Mouse (Mus musculus): ENCODE data around the gene Olfr695. TPM values are rescaled to one million over a fixed set of nuclear protein-coding genes. Genes with fewer than 3 reads are reported as not detected.
"Not testable (repeated sequence)": the region's sequence is repeated elsewhere in the genome, so short reads cannot be mapped to it uniquely, and the experiment has no call there.

Olfr695 gene
- total RNA-seq (2021): not detected
- long read RNA-seq, experiment 1: 0 reads
- long read RNA-seq, experiment 2: 0 reads

GRCm38 (mm10) chr7:106716296-106716695 lies at the start of gene Olfr695:
Gene Olfr695 (minus strand): TSS chr7:106716396.
- intact Hi-C loops (cut with DNase I): no loop called here
- DNase-seq: no peak

- intact Hi-C loops (cut with DNase I); DNase-seq: not testable (repeated sequence)
These were observed 44.8 kb upstream of the Olfr695 start for GRCm38 (mm10) chr7:106761008-106761407.

DNA sequence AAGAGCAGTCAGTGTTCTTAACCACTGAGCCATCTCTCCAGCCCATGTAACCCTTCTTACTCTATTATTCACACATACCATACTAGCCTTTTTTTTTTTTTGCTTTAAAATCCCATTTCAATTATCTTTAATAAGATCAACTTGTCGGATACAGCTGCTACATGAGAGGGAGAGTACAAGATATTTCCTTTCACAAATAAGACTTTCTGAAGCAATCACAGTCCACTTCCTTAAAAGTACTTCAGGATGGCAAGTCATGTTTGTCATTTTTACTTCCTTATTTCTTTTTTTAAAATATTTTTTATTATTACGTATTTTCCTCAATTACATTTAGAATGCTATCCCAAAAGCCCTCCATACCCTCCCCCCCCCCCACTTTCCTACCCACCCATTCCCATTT lies 42.6 kb upstream of the Olfr695 start:
- DNase-seq: no peak
- intact Hi-C loops (cut with DNase I): no loop called here

- intact Hi-C loops (cut with DNase I): no loop called here
These were observed 39.1 kb upstream of the Olfr695 start, which contains the start of gene Olfr698 for GRCm38 (mm10) chr7:106755297-106755696. Gene Olfr698 (minus strand): TSS chr7:106755397.

GRCm38 (mm10) chr7:106745811-106746210 lies 29.6 kb upstream of the Olfr695 start:
- intact Hi-C loops (cut with DNase I): no loop called here
- DNase-seq: no peak

More at GRCm38 (mm10) chr7:106755297-106755696, 39.1 kb upstream of the Olfr695 start, which contains the start of gene Olfr698:
- no peak for DNase-seq

DNA sequence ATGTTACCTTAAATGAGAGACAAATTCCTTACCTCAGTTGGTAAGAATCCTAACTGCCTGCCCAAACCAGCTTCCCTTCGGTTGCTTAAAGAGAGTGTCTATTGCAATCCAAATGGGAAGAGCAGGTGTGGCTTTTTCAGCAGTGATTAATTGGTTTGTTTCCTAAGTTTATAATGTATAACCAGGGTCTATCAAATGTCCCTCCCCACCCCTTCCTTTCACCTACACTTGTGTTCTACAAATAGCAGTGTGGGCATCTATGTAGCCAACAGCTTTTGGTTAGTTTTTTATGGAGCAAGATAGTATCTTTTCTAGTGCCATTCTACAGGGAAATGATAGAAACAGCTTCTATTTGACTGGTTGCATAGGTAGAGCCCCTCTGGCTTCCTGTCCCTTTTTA lies 26.1 kb upstream of the Olfr695 start, which contains the start of gene Olfr697:
Gene Olfr697 (minus strand): TSS at position 101 of the 400 bp plus-strand sequence.
- no peak for DNase-seq
- intact Hi-C loops (cut with DNase I): no loop called here

- intact Hi-C loops (cut with DNase I): no loop called here
These were observed 20.8 kb upstream of the Olfr695 start for GRCm38 (mm10) chr7:106737028-106737427.

DNA sequence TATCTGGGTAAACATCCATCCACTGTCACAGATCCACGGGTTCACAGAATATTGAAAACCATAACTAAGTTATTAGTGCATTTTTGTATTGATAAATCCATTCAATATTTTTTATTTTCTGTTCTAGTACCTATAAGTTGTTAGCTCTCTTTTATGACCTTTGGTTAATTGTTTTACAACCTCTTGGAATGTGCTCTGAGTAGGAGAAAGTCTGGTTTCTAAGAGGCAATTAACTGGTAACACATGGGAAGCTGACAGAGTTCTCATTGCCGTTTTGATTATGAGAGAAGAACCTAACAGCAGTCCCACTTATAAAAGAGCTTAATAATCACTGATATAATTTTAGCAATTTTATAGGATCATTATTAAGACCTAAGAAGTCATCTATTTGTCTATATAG lies 17.5 kb upstream of the Olfr695 start:
- intact Hi-C loops (cut with DNase I): no loop called here
- DNase-seq: no peak

More at GRCm38 (mm10) chr7:106737028-106737427, 20.8 kb upstream of the Olfr695 start:
- no peak for DNase-seq

- DNase-seq; intact Hi-C loops (cut with DNase I): not testable (repeated sequence)
These were observed 9.5 kb upstream of the Olfr695 start for GRCm38 (mm10) chr7:106725654-106726053.

GRCm38 (mm10) chr7:106711463-106711862 lies 4.7 kb downstream of the Olfr695 start:
- no peak for DNase-seq
- intact Hi-C loops (cut with DNase I): no loop called here

DNA sequence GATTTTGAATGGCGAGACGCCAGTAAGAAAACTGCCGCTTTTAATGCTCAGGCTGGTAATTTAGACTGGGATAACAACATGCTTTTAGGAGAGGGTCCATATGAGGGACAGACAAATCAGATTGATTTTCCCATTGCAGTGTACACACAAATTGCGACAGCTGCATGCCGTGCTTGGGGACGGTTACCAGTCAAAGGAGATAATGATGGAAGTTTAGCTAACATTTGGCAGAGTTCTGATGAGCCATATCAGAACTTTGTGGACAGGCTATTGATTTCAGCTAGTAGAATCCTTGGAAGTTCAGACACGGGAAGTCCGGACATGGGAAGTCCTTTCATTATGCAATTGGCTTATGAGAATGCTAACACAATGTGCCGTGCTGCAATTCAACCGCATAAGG lies 8.5 kb downstream of the Olfr695 start:
- DNase-seq; intact Hi-C loops (cut with DNase I): not testable (repeated sequence)

- DNase-seq: no peak
- intact Hi-C loops (cut with DNase I): no loop called here
These were observed 19.3 kb downstream of the Olfr695 start for GRCm38 (mm10) chr7:106696891-106697290.

DNA sequence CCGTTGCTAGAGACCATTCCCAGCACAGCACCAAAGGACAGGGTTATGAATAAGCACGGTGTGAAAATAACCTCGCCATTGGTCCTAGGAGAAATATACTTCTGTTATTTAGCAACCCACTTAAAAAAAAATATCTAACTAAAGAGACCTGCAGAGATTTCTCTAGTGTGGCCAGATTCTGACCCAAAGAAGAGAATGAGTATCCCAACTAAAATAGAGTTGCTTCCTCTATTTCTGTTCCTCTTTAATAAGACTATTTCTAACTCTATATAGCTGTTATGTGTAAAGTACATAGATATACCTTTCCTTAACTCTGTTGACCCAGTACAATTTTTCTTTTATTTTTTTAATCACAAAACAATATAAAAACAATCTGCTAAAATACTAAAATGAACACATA lies 23.2 kb downstream of the Olfr695 start:
- no peak for DNase-seq
- intact Hi-C loops (cut with DNase I): no loop called here

DNA sequence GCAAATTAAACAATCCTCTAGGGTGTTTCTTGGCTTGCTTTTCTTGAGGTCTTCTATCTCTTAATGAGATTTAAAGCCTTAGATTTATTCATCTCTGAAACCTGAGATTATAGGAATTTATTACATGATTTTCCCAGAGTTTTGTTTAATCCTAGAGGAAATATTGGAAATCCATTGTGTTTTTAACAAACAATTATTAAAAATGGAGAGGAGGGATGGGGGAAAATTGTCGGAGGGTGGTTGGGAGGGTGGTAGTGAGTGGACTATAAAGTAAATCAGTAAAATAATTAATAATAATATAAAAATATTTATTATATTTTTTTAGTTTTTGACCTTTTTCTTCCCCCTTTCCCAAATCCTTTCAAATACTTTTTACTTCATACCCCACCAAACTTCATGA lies 24.5 kb downstream of the Olfr695 start, which contains the start of gene Olfr694:
Gene Olfr694 (minus strand): TSS at position 101 of the 400 bp plus-strand sequence.
- DNase-seq: no peak
- intact Hi-C loops (cut with DNase I): no loop called here

- intact Hi-C loops (cut with DNase I): no loop called here
- no peak for DNase-seq
These were observed 30.8 kb downstream of the Olfr695 start for GRCm38 (mm10) chr7:106685382-106685781.

DNA sequence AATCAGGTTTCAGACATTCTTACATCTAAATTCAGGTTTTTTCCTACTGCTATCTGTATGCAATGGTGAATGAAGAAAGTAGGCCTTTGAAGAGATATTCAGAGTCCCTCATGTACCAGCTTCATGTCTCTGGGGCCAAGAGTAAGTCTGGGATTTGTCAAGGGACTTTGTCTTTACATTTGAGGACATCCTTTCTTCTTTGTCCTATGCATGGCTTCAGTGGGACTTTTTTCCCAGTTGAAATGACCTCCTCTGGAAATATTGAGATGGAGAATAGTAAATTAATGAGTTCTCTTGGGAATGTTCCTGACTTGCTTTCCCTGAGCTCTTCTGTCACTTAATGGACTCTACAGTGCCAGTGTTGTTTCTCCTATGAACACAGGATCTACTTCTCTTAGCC lies 35.7 kb downstream of the Olfr695 start, which contains the start of gene Olfr693:
Gene Olfr693 (minus strand): TSS at position 101 of the 400 bp plus-strand sequence.
- DNase-seq: no peak
- intact Hi-C loops (cut with DNase I): no loop called here

Other genes with a start within 250 kb of the Olfr695 start
- not detected for gene Olfr693, start 35.8 kb downstream of the Olfr695 start, total RNA-seq (2021)
- not detected for gene Olfr694, start 24.6 kb downstream of the Olfr695 start, total RNA-seq (2021)
- gene Olfr697, start 26.0 kb upstream of the Olfr695 start, total RNA-seq (2021): not detected
- not detected for gene Olfr698, start 39.0 kb upstream of the Olfr695 start, total RNA-seq (2021)
- gene Olfr699, start 76.8 kb upstream of the Olfr695 start, total RNA-seq (2021): not detected
- gene Olfr700, start 92.4 kb upstream of the Olfr695 start, total RNA-seq (2021): not detected
- gene Olfr701, start 97.7 kb upstream of the Olfr695 start, total RNA-seq (2021): not detected
- not detected for gene Olfr702, start 117.5 kb upstream of the Olfr695 start, total RNA-seq (2021)
- not detected for gene Olfr703, start 127.0 kb upstream of the Olfr695 start, total RNA-seq (2021)
- gene Olfr704, start 146.8 kb upstream of the Olfr695 start, total RNA-seq (2021): not detected
- gene Olfr705, start 160.5 kb upstream of the Olfr695 start, total RNA-seq (2021): not detected
- gene Olfr706, start 171.8 kb upstream of the Olfr695 start, total RNA-seq (2021): not detected
- not detected for gene Olfr707, start 184.8 kb upstream of the Olfr695 start, total RNA-seq (2021)
- not detected for gene Olfr1532-ps1, start 191.6 kb upstream of the Olfr695 start, total RNA-seq (2021)
- gene Olfr709-ps1, start 215.8 kb upstream of the Olfr695 start, total RNA-seq (2021): not detected
- gene Olfr710, start 231.9 kb upstream of the Olfr695 start, total RNA-seq (2021): not detected
- not detected for gene Olfr6, start 247.5 kb upstream of the Olfr695 start, total RNA-seq (2021)